Mouse (Mus musculus): ENCODE results near the gene 5330417C22Rik. TPM values are rescaled to one million over a fixed set of nuclear protein-coding genes. Genes with fewer than 3 reads are reported as not detected.
A peak's percentile ranks its signal among the peaks of the same experiment; 100 is the strongest.

5330417C22Rik gene
- total RNA-seq, 2 experiments from 2014 or later, result 19.9 to 22.2 TPM

GRCm38 (mm10) chr3:108424944-108425623 is 111.3 kb downstream of the 5330417C22Rik start:
- DNase-seq (ENCODE audit: extremely low spot score in 1 of 2, low spot score in 2 of 2), result no peak
- intact Hi-C loops (cut with DNase I), result no loop called here

GRCm38 (mm10) chr3:108423844-108424801 is 112.2 kb downstream of the 5330417C22Rik start:
- DNase-seq (ENCODE audit: extremely low spot score in 1 of 2, low spot score in 2 of 2), result peak in 1 of 2 experiments; percentile 70
- intact Hi-C loops (cut with DNase I), result no loop called here

DNA sequence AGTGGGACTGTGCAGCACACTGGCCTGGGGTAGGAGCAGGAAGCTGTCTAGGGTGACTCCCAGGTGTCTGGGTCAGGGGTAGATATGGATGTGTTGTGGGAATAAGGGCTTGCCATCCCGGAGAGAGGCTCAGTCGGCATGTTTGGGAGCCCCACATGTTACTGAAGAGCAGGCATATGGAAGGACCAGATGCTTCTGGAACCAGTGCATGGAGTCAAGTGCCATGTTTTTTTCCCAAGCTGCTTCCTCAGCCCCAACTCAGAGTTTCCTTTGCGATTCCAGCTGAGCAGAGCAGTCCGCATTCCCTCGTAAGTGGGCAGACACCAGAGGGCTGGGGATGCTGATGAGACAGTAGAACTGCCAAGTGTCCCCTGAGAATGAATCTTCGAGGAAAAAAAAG is 113.3 kb downstream of the 5330417C22Rik start:
- intact Hi-C loops (cut with DNase I), result no loop called here
- DNase-seq (ENCODE audit: extremely low spot score in 1 of 2, low spot score in 2 of 2), result no peak

DNA sequence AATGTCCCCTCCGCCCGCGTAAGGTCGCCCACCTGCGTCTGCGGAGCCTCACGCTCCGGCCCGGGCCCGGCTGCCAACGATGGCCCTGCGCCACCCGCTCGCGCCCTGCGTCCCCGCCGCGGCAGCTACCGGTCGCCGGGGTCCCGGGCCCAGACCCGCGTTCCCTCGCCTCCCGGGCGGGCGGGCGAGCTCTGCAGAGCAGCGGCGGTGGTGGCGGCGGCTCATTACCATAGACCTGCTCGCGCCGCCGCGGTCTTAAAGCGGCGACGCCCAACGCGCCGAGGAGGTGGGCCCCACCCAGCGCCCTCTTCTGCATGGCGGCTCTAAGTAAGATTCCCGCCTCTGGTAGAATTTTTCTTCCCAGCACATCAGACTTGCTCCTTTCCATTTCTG is 120.5 kb downstream of the 5330417C22Rik start:
- intact Hi-C loops (cut with DNase I), result no loop called here
- peak; percentile 80 to 90 for DNase-seq (ENCODE audit: extremely low spot score in 1 of 2, low spot score in 2 of 2)

GRCm38 (mm10) chr3:108414857-108415830 is 121.2 kb downstream of the 5330417C22Rik start, which contains the start of gene Celsr2:
Gene Celsr2, minus strand, starts transcription at chr3:108415552.
- intact Hi-C loops (cut with DNase I), result no loop called here
- no peak for DNase-seq (ENCODE audit: extremely low spot score in 1 of 2, low spot score in 2 of 2)

GRCm38 (mm10) chr3:108413634-108414360 is 122.5 kb downstream of the 5330417C22Rik start:
- no peak for DNase-seq (ENCODE audit: extremely low spot score in 1 of 2, low spot score in 2 of 2)
- intact Hi-C loops (cut with DNase I), result no loop called here

DNA sequence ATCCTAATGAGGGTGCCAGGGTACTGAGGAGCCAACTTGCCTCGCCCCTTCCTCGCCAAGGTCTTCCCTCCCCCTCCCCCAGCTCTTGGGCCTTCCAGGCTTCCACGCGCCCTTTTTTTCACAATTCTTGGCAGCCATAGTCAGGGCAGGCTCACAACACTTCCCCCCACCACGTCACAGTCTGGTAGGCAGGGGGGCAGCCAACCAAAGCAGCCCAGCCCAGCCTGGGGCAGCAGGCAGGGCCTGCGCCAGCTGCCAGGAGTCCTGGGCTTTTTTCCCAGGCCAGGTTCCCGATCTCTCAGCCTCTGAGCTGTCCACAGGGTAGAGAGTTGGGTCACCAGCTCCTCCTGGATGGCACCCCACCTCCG is 124.6 kb downstream of the 5330417C22Rik start:
- intact Hi-C loops (cut with DNase I), result no loop called here
- DNase-seq (ENCODE audit: extremely low spot score in 1 of 2, low spot score in 2 of 2), result peak; percentile 57 to 63

DNA sequence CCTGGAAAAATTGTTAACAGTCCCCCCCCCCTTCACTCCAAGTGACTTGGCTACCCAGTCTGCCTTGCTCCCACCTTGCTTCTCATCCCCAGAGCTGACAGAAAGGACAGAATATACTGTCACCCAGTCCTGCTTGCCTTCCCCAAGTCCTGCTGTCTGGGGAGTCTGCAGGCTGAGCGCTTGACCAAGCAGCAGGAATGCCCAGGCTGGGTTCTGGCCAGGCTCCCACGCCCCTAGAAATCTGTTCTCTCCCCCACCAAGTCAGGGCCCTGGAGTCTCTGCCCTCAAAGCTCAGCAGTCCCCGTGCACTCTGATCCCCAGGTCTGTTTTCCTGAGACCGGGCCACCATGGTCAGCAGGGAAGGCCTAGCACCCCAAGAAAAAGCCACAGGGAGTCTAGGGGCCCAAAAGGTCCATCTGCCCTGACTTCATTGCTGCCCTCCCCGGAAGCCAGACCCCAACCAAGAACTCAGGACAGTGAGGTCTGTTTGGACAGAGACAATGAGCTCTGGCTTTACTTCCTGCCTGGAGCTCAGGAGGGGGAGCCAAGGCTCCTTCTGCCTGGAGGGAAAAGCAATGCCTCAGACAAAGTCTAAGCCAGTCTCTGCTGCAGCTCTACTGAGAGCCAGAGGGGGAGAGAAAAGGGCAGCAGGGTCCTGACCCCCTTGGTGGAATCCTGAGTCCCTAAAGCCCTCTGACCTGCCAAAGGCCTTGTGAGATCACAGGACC is 125.1 kb downstream of the 5330417C22Rik start:
- intact Hi-C loops (cut with DNase I), result no loop called here
- DNase-seq (ENCODE audit: extremely low spot score in 1 of 2, low spot score in 2 of 2), result no peak

DNA sequence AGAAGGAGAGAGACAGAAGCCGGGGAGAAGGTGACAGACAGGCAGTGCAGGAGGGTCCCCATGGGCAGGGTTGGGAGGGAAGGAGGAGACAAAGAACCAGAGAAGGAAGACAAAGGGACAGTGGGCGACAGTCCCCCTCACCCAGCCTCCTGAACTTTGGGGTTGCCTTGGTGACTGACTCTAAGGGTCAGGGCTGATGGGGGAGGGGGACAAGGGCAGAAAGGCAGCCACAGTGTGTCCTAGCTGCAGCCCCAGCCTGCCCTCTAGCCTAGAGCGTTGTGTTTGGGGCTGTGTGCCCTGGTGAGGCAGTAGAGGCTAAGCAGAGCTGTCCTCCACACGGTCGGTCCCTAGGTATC is 126.0 kb downstream of the 5330417C22Rik start:
- no peak for DNase-seq (ENCODE audit: extremely low spot score in 1 of 2, low spot score in 2 of 2)

DNA sequence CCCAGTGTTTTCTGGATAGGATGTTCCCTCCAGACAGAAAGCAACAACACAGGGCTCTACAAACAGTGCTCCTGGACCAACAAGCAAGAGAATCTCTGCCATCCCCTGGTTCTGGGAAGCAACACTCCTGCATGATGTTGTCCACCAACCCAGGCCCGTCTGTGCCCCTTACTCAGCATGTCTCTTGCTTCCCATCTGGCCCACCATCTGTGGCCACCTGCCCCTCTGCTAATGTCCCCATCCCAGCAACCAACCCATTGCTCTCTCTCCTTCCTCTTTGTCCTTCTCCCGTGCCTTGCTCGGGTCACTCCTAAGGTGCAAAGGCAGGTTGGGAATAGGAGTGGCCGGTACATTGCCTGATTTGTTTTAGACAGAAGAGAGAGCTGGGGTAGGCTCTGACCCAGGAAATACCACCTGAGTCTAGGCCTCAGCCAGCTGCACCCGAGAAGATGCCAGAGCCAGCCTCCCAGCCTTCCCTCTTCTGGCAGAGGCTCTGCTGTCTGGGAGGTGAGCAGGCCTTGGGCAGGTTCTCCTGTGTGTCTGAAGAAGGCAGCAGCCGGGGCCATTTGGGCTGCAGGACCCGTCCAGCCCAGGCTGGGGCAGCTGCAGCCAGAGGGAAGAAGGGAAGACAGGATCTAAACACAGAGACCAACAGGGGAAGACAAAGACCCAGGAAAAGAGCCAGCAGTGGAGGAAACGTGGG is 126.5 kb downstream of the 5330417C22Rik start:
- no peak for DNase-seq (ENCODE audit: extremely low spot score in 1 of 2, low spot score in 2 of 2)
- intact Hi-C loops (cut with DNase I), result no loop called here

More for the DNA sequence above, 126.0 kb downstream of the 5330417C22Rik start:
- intact Hi-C loops (cut with DNase I), result no loop called here

DNA sequence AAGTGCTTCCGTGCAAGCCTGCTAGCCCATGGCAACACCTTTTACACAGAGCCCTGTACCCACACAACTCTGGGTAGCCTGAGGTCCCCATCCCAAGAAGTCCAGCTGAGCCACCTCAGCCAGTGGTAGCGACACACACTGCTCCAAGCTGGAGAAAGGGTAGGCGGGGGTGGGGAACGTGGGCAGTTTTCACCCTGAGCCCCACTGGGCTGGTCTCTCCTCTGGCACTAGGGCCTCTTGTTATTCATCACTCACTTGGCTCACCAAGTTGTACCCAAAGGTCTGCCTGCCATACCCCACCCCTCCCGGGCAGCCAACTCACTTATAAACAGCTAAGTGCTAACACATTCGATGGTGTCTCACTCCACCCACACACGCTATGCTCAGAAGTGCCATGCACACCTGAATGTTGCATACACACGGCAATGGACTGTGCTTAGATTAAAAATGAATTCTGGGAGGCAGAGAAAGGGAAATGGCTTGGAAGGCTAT is 127.8 kb downstream of the 5330417C22Rik start:
- no peak for DNase-seq (ENCODE audit: extremely low spot score in 1 of 2, low spot score in 2 of 2)
- intact Hi-C loops (cut with DNase I), result no loop called here

- DNase-seq (ENCODE audit: extremely low spot score in 1 of 2, low spot score in 2 of 2), result no peak
Measured at GRCm38 (mm10) chr3:108406306-108406885, 129.9 kb downstream of the 5330417C22Rik start.

More at GRCm38 (mm10) chr3:108406306-108406885, 129.9 kb downstream of the 5330417C22Rik start:
- intact Hi-C loops (cut with DNase I), result no loop called here

Small RNA genes within 50 kb of the gene (microRNA-seq; reads per million reads assigned to microRNA genes)
- gene Gm22860, result not detected

Other genes starting within 250 kb of the 5330417C22Rik start
- gene Mybphl, start 171.6 kb downstream of the 5330417C22Rik start, total RNA-seq (2021), result not detected
- gene Psrc1, start 152.7 kb downstream of the 5330417C22Rik start, total RNA-seq (2021), result 1 to 10 TPM; 6.9 to 10.0 TPM
- 100 to 1,000 TPM; 168 to 169 TPM for gene Celsr2, start 121.0 kb downstream of the 5330417C22Rik start, total RNA-seq (2021)
- 100 to 1,000 TPM; 212 to 216 TPM for gene Sars, start 91.3 kb downstream of the 5330417C22Rik start, total RNA-seq (2021)
- gene 1700013F07Rik, start 2.4 kb downstream of the 5330417C22Rik start, total RNA-seq (2021), result 1 to 10 TPM; 2.3 to 2.9 TPM
- gene Tmem167b, start 25.9 kb upstream of the 5330417C22Rik start, total RNA-seq (2021), result 10 to 100 TPM; 40.3 to 41.0 TPM
- gene Taf13, start 35.2 kb upstream of the 5330417C22Rik start, total RNA-seq (2021), result 10 to 100 TPM; 25.2 to 26.6 TPM
- 100 to 1,000 TPM; 150 to 164 TPM for gene Wdr47, start 54.7 kb upstream of the 5330417C22Rik start, total RNA-seq (2021)
- 10 to 100 TPM; 23.5 to 28.2 TPM for gene Clcc1, start 117.4 kb upstream of the 5330417C22Rik start, total RNA-seq (2021)
- gene Gpsm2, start 185.8 kb upstream of the 5330417C22Rik start, total RNA-seq (2021), result 10 to 100 TPM; 12.8 to 13.4 TPM
- gene Aknad1, start 203.1 kb upstream of the 5330417C22Rik start, total RNA-seq (2021), result under 1 TPM in 1 of 2 experiments, not detected in 1; 0.28 TPM

Measured in left cerebral cortex, postnatal 10 days (tissue).